Mouse (Mus musculus) ES-E14 (cell line): ENCODE results near the gene Slit3.

Source experiments
- CHD2 ChIP-seq: IDR thresholded peaks from 2 replicates; pipeline ENCODE4 v1.6.1; 2014; ENCODE audit warnings: mild to moderate bottlenecking, low read depth, low read length, inconsistent platforms
- MAFK ChIP-seq: IDR thresholded peaks from 2 replicates; pipeline ENCODE4 v1.6.1; 2014; ENCODE audit warnings: mild to moderate bottlenecking, low read depth, low read length, inconsistent platforms; ENCODE audit not compliant: insufficient read depth
- ZC3H11A ChIP-seq: IDR thresholded peaks from 2 replicates; pipeline ENCODE4 v1.6.1; 2012; ENCODE audit warnings: low read depth, mild to moderate bottlenecking, inconsistent platforms, low read length, borderline replicate concordance
- ZNF384 ChIP-seq: IDR thresholded peaks from 2 replicates; pipeline ENCODE4 v1.6.1; 2012; ENCODE audit warnings: low read depth, low read length, inconsistent platforms

DNA sequence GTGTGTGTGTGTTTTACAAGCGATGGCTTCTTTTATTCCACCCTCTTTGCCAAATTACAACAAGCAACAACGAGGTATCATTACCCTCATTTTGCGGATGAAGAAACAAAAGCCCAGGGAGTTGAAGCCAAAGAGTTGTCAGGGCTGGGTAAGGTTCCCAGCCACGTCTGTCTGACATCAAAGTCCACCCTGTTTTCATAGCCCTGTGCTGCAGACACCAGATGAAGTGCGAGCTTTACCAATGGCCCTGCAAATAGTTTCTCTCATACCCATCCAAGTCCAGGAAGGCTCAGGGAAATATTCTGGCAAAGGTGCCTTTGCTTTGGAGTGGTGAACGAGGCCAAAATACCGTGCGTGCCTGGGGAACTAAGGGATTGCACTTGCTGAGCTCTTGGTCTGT lies 58.3 kb downstream of the Slit3 start:
- TF ChIP-seq MAFK (no peak), ZNF384 (no peak), ZC3H11A (no peak), CHD2 (no peak)
